Mouse (Mus musculus) C2C12 (cell line): Measurements from ENCODE around the gene Pspn. TPM values are rescaled to one million over a fixed set of nuclear protein-coding genes. Genes with fewer than 3 reads are reported as not detected.

Experiments
- H3K27me3 ChIP-seq: one replicate; pipeline ENCODE4 v1.6.1; 2011; ENCODE audit not compliant: control insufficient read depth, insufficient read depth, insufficient read length
- H3K36me3 ChIP-seq: one replicate; pipeline ENCODE4 v1.6.1; 2011; ENCODE audit not compliant: control insufficient read depth, insufficient read depth
- H3K4me3 ChIP-seq: one replicate; pipeline ENCODE4 v1.5.1; 2011; ENCODE audit warnings: mild to moderate bottlenecking, control low read depth; ENCODE audit not compliant: poor library complexity, insufficient read depth, severe bottlenecking
- H3K79me2 ChIP-seq: one replicate; pipeline ENCODE4 v1.6.1; 2011; ENCODE audit not compliant: control insufficient read depth, insufficient read depth
- H3K79me3 ChIP-seq: one replicate; pipeline ENCODE4 v1.6.1; 2011; ENCODE audit warnings: low read depth, control low read depth
- H3ac ChIP-seq: one replicate; pipeline ENCODE3; 2011; ENCODE audit warnings: low read depth; ENCODE audit not compliant: control insufficient read depth, insufficient read length
- CEBPB ChIP-seq: IDR thresholded peaks from one replicate; pipeline ENCODE4 v1.6.1; 2011; ENCODE audit warnings: low read depth, mild to moderate bottlenecking, control low read depth, moderate library complexity
- CTCF ChIP-seq: IDR thresholded peaks from one replicate; pipeline ENCODE4 v1.5.1; 2011; ENCODE audit not compliant: control insufficient read depth, insufficient read depth, insufficient read length
- FOSL1 ChIP-seq: IDR thresholded peaks from one replicate; pipeline ENCODE4 v1.8.0; 2011; ENCODE audit warnings: mild to moderate bottlenecking, low read length; ENCODE audit not compliant: poor library complexity, insufficient read depth, severe bottlenecking
- MAX ChIP-seq: IDR thresholded peaks from one replicate; pipeline ENCODE4 v1.6.1; 2011; ENCODE audit warnings: mild to moderate bottlenecking, control low read depth
- MYOD1 ChIP-seq: IDR thresholded peaks from one replicate; pipeline ENCODE4 v1.6.1; 2011; ENCODE audit warnings: low read depth; ENCODE audit not compliant: control insufficient read depth, insufficient read length
- MYOG ChIP-seq: IDR thresholded peaks from one replicate; pipeline ENCODE4 v1.6.1; 2011; ENCODE audit not compliant: control insufficient read depth, insufficient read length; ENCODE audit errors: extremely low read depth
- USF1 ChIP-seq: IDR thresholded peaks from one replicate; pipeline ENCODE4 v1.6.1; 2011; ENCODE audit warnings: low read depth, mild to moderate bottlenecking, control low read depth, moderate library complexity
- polyA plus RNA-seq: library from polyadenylated mRNA; unstranded; fragments of >200 nt; fragmentation: generic; extraction: Trizol; gene quantifications from one replicate; pipeline ENCODE4 v1.2.1, GENCODE M21; 2012; ENCODE audit warnings: missing spikeins

The Pspn gene
- polyA plus RNA-seq, 1 experiment = 0.63 TPM

DNA sequence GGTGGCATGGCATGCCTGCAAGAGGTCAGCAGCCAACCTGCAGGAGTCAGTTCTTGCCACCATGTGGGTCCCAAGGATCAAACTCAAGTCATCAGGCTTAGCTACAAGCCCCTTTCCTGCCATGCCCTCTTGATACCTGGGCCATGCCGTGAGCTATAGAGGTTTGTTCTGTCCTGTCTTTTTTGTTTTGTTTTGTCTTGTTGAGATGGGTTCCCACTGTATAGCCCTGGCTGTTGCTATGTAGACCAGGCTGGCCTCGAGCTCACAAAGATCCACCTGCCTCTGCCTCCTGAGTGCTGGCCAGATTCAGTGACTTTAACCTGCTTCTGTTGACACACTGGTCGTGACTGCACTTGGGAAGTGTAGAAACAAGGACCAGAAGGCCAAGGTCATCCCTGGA lies 24.4 kb downstream of the Pspn start:
- no peak overlapping the region for H3K4me3 ChIP-seq
- H3K79me3 ChIP-seq = no peaks in the 10 kb centered on the region
- no peaks in the 10 kb centered on the region for H3K79me2 ChIP-seq
- H3ac ChIP-seq = no peak overlapping the region
- H3K27me3 ChIP-seq = peaks cover 51% of the 10 kb centered on the region
- H3K36me3 ChIP-seq = no peaks in the 10 kb centered on the region
- no peak for TF ChIP-seq CTCF
- TF ChIP-seq USF1 = no peak
- TF ChIP-seq MYOG = no peak
- TF ChIP-seq MAX = no peak
- no peak for TF ChIP-seq CEBPB
- TF ChIP-seq MYOD1 = no peak
- TF ChIP-seq FOSL1 = no peak

DNA sequence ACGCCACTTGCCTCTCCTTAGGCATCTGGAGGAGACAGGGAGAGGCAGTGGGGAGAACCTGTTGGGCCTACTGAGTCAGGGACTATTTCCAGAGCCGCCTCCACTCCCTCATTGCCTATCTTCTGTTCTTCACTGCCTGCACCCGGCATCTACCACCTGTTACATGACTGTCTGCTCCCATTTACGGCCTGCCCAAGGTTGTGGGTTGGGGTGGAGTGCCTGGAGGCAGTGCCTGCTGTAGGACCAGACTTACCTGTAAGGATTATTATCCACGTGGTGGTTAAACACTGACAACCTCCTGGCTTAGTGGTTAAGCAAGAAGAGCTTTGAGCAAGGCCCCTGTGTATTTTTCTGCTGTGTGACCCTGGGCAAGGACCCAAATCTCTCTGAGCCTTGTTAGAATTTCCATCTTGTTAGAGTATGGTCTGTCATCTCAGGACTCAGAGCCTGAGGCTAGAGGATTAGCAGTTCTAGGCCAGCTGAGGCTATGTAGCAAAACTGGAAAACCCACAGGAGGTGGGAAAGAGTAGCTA lies 25.0 kb downstream of the Pspn start:
- Histone ChIP-seq H3K79me3 (no peaks in the 10 kb centered on the region), H3K79me2 (no peaks in the 10 kb centered on the region), H3K4me3 (no peak overlapping the region), H3ac (no peak overlapping the region), H3K27me3 (peaks cover 50% of the 10 kb centered on the region), H3K36me3 (no peaks in the 10 kb centered on the region)
- TF ChIP-seq MAX (no peak), USF1 (no peak), MYOG (no peak), CEBPB (no peak), FOSL1 (no peak), CTCF (no peak), MYOD1 (no peak)

DNA sequence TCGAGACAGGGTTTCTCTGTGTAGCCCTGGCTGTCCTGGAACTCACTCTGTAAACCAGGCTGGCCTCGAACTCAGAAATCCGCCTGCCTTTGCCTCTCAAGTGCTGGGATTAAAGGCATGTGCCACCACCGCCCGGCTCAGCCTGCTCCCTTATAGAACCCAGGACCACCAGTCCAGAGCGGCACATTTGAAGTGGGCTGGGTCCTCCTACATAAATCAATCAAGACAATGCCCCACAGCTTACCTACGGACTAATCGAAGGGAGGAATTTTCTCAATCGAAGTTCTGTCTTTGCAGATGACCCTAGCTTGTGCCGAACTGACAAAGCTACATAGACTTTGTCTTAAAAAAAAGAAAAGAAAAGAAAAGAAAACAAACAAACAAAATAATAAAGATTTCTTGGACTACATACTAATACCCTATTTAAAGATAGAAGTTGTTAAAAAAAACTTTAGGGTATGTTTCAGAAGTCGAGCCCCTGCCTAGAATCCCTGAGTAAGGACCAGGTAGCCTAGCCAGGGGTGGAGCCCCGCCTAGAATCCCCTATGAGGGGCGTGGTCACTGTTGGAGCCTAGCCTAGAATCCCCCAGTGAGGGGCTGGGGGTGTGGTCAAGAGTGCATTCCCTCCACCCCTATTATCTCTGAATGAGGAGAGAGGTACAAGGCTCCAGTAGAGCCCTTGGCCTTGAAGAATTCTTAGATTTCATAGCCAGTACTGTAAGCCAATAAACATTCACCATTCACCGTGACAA lies 25.7 kb downstream of the Pspn start:
- H3K4me3 ChIP-seq = no peak overlapping the region
- H3K79me2 ChIP-seq = no peaks in the 10 kb centered on the region
- no peaks in the 10 kb centered on the region for H3K36me3 ChIP-seq
- TF ChIP-seq MYOD1 = no peak
- no peak for TF ChIP-seq CTCF
- TF ChIP-seq CEBPB = no peak
- no peak for TF ChIP-seq FOSL1
- TF ChIP-seq MYOG = no peak
- no peak for TF ChIP-seq USF1
- TF ChIP-seq MAX = no peak
- no peaks in the 10 kb centered on the region for H3K79me3 ChIP-seq
- peaks cover 51% of the 10 kb centered on the region for H3K27me3 ChIP-seq
- no peak overlapping the region for H3ac ChIP-seq

DNA sequence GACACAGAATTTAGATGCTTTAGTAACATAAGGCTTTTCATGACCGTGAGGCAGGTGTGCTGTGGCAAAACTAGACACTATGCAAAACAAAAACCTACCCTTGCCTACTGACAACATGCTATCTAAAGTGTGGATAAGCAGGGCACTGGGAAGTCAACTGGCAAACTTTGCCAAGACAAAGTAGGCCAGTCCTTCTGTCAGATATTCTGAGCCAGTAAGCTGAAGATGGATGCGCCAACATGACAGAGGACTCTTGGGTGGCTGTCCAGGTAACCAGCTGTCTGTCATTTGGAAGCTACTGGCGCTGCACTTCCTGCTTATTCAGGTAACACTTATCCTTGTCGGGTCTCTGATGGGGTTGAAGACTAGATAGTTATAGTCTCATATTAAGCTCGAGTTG lies 29.7 kb downstream of the Pspn start:
- TF ChIP-seq FOSL1 = no peak
- TF ChIP-seq CTCF = no peak
- no peak for TF ChIP-seq MYOG
- no peak for TF ChIP-seq USF1
- no peak for TF ChIP-seq MAX
- no peak for TF ChIP-seq MYOD1
- TF ChIP-seq CEBPB = no peak
- H3K36me3 ChIP-seq = no peaks in the 10 kb centered on the region
- H3K79me3 ChIP-seq = no peaks in the 10 kb centered on the region

DNA sequence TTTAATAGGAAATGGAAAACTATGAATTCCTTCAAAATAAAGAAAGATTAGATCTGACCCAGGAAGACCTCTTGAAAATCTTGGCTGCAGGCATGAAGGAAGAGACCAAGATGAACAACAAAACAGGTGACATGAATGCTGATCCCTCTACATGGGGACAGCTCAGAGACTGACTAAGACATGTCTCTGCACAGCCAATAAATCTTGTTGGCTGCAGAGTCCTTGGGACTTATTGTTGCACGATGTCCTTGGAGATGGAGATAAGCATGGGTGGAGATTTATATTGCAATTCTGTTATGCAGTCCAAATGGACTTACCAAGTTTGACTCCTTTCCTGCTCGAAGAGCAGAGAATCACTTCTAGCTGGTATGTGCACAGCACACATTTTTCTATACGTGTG lies 30.5 kb downstream of the Pspn start:
- H3K4me3 ChIP-seq = no peak overlapping the region
- no peaks in the 10 kb centered on the region for H3K79me3 ChIP-seq
- no peak overlapping the region for H3ac ChIP-seq
- TF ChIP-seq CEBPB (no peak), MAX (no peak), MYOD1 (no peak), FOSL1 (no peak), USF1 (no peak), CTCF (no peak), MYOG (no peak)
- peaks cover 32% of the 10 kb centered on the region for H3K27me3 ChIP-seq
- H3K36me3 ChIP-seq = no peaks in the 10 kb centered on the region
- no peaks in the 10 kb centered on the region for H3K79me2 ChIP-seq

More for the DNA sequence above, 29.7 kb downstream of the Pspn start:
- no peak overlapping the region for H3ac ChIP-seq
- H3K4me3 ChIP-seq = no peak overlapping the region
- H3K79me2 ChIP-seq = no peaks in the 10 kb centered on the region
- peaks cover 30% of the 10 kb centered on the region for H3K27me3 ChIP-seq

DNA sequence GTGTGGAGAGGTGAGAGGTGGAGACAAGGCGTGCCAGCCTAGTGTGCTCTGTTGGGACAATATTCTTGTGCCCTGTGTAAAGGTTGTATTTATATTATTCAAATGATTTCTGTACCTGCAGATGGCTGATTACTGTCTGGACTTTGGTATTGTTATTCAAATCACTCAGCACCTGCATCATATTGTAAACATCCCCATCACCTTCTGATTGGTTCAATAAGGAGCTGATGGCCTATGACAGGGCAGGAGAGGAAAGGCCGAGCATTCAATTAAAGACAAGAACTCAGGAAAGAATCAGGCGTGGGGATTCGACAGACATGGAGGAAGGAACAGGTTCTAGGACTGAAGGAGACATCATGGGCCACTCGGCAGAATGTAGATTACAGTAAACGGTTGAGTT lies 36.2 kb downstream of the Pspn start:
- Histone ChIP-seq H3K79me3 (no peaks in the 10 kb centered on the region), H3K36me3 (no peaks in the 10 kb centered on the region), H3K79me2 (no peaks in the 10 kb centered on the region), H3K4me3 (no peak overlapping the region), H3ac (no peak overlapping the region), H3K27me3 (peaks cover 11% of the 10 kb centered on the region)
- no peak for TF ChIP-seq CTCF
